Mouse (Mus musculus) heart, embryonic 12.5 days (tissue): ENCODE data around the gene Ttc8. TPM values are rescaled to one million over a fixed set of nuclear protein-coding genes. Genes with fewer than 3 reads are reported as not detected.

Experiments
- ATAC-seq: fragments of 200-750 bp; cut with Nextera tagmentation; 2 replicates; pipeline ENCODE4 v1.8.0; 2017; ENCODE audit warnings: moderate TSS enrichment, moderate library complexity; ENCODE audit not compliant: insufficient number of reproducible peaks, low FRiP score
- H3K27ac ChIP-seq: fragments of 300-500 bp; sonication (generic); 2 replicates; pipeline ENCODE4 v1.5.1; 2016; ENCODE audit warnings: mild to moderate bottlenecking, moderate library complexity; ENCODE audit not compliant: poor library complexity, severe bottlenecking
- H3K27me3 ChIP-seq: fragments of 300-500 bp; sonication (generic); replicated peaks from 2 replicates; pipeline ENCODE4 v1.6.1; 2016; ENCODE audit warnings: mild to moderate bottlenecking, moderate library complexity
- H3K36me3 ChIP-seq: fragments of 300-500 bp; sonication (generic); 2 replicates; pipeline ENCODE4 v1.6.1; 2016; ENCODE audit warnings: mild to moderate bottlenecking, moderate library complexity
- H3K4me1 ChIP-seq: fragments of 300-500 bp; sonication (generic); replicated peaks from 2 replicates; pipeline ENCODE4 v1.6.1; 2016; ENCODE audit warnings: mild to moderate bottlenecking
- H3K4me2 ChIP-seq: fragments of 300-500 bp; sonication (generic); 2 replicates; pipeline ENCODE4 v1.6.1; 2016; ENCODE audit warnings: mild to moderate bottlenecking, moderate library complexity
- H3K4me3 ChIP-seq: fragments of 300-500 bp; sonication (generic); 2 replicates; pipeline ENCODE4 v1.5.1; 2016; ENCODE audit warnings: mild to moderate bottlenecking
- H3K9ac ChIP-seq: fragments of 300-500 bp; sonication (generic); 2 replicates; pipeline ENCODE4 v1.6.1; 2016; ENCODE audit warnings: mild to moderate bottlenecking, moderate library complexity
- H3K9me3 ChIP-seq: fragments of 300-500 bp; sonication (generic); replicated peaks from 2 replicates; pipeline ENCODE4 v1.6.1; 2016; ENCODE audit warnings: mild to moderate bottlenecking, moderate library complexity
- WGBS: fragments of 180-500 bp; shearing (Covaris S2); methylation state at CpG from one replicate; pipeline ENCODE4 v1.1.7; 2016; 5-methylcytosine and 5-hydroxymethylcytosine counted together
- polyA plus RNA-seq: library from polyadenylated mRNA; unstranded; fragments of >200 nt; fragmentation: Nextera tagmentation; extraction: Ambion mirVana; gene quantifications from 2 replicates; pipeline ENCODE4 v1.2.1, GENCODE M21; 2016

Gene Ttc8
- polyA plus RNA-seq, 1 experiment from 2014 or later = 16.2 TPM

DNA sequence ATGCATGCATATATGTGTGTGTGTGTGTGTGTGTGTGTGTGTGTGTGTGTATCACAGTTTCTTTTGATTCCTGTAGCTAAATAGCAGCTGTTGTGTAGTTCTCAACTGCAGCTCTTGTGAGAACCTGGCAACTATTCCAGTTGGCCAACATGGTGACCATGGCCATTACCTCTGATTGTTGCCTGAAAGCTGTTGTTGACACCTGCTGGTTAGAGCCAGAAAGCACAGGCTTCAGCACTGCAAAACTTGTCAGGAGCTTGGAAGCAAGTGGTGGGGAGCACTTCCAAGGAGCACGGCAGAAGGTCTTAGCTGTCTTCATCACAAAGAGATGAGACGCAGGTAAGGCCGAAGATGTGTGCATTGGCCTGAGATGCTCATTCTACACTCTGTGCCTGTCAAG is 51.9 kb downstream of the Ttc8 start:
- no peak for ATAC-seq
- Histone ChIP-seq H3K27me3 (no peaks in the 10 kb centered on the region), H3K27ac (no peak overlapping the region), H3K36me3 (peaks cover 16% of the 10 kb centered on the region), H3K4me1 (no peaks in the 10 kb centered on the region), H3K4me2 (no peak overlapping the region), H3K9ac (no peak overlapping the region), H3K9me3 (0 out of 2 replicates have a peak, but pooled peaks cover 2% of the 10 kb centered on the region), H3K4me3 (no peak overlapping the region)
- WGBS = 94% methylated on average over 3 of the region's 3 CpGs

DNA sequence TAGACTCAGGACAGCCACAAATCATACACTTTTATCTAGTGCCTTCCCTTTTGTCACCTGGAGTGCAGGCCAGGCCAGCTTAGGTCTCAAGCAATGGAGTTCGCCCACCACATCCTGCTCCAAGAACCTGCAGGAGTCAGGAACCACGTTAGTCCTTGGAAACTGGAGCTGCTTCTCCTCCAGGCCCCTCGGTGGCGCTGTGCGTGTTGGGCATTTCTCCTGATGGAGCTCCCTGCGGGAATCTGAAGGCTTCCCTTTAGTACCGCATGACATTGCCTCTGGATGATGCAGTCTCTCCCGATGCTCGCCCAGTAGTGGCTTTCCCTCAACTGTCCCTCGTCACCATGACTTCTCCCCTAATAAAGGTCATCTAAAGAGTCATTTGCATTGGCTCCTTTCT is 53.1 kb downstream of the Ttc8 start:
- H3K4me1 ChIP-seq = no peaks in the 10 kb centered on the region
- H3K4me3 ChIP-seq = no peak overlapping the region
- no peak overlapping the region for H3K9ac ChIP-seq
- H3K27ac ChIP-seq = no peak overlapping the region
- H3K4me2 ChIP-seq = no peak overlapping the region
- H3K9me3 ChIP-seq = peaks cover 7% of the 10 kb centered on the region; the same call in 1 of the 2 replicates
- H3K27me3 ChIP-seq = no peaks in the 10 kb centered on the region
- no peak for ATAC-seq
- 80% methylated on average over 10 of the region's 10 CpGs for WGBS
- peaks cover 26% of the 10 kb centered on the region for H3K36me3 ChIP-seq

DNA sequence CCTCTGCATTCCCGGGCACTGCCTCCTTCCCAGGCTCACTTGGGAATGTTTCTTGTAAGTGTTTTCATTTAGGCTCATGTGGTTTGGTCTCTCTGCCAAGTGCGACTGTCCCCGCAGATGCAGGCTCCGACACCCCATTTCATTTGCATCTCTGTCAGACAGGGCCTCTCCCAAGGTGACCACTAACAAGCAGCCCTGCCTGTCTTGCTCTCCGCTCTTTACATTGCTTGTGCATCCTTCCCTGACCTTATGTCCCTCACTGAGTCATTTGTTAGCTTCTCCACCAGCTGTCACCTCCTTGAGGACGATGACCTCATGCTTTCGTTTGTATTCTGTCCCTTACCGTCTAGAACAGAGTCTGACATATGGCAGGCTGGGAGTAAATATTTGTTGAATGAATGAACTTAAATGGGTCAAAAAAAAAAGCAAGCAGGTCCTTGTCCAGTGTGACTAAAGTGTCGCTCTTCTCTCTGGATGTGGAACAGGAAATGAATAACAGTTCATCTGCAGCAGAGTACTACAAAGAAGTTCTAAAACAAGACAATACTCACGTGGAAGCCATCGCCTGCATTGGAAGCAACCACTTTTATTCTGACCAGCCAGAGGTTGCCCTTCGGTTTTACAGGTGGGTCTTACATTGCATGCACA is 53.9 kb downstream of the Ttc8 start:
- H3K4me1 ChIP-seq = no peaks in the 10 kb centered on the region
- H3K9ac ChIP-seq = no peak overlapping the region
- ATAC-seq = no peak
- H3K27me3 ChIP-seq = no peaks in the 10 kb centered on the region
- no peak overlapping the region for H3K4me3 ChIP-seq
- 72% methylated on average over 12 of the region's 12 CpGs for WGBS
- no peak overlapping the region for H3K4me2 ChIP-seq
- H3K36me3 ChIP-seq = peaks cover 32% of the 10 kb centered on the region
- H3K27ac ChIP-seq = no peak overlapping the region
- H3K9me3 ChIP-seq = peaks cover 7% of the 10 kb centered on the region; the same call in 1 of the 2 replicates

DNA sequence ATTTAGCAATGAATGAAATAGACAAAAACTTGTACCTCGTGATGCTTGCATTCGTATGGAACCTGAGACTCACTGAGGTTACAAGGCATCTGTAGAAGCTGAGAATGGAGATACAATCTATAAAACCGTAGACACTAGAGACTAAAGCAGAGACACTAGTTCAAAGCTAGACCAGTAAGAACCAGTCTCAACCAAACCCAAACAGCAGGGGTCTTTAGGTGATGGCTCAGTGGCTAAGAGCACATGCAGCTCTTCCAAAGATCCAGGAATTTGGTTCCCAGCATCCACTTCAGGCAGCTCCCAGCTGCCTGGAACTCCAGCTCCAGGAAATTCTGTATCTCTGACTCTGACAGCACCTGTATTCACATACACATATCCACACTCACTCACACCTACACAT is 60.7 kb downstream of the Ttc8 start:
- Histone ChIP-seq H3K4me3 (no peak overlapping the region), H3K27me3 (no peaks in the 10 kb centered on the region), H3K9me3 (peaks cover 7% of the 10 kb centered on the region; the same call in 1 of the 2 replicates), H3K9ac (no peak overlapping the region), H3K36me3 (peaks cover 40% of the 10 kb centered on the region), H3K4me1 (no peaks in the 10 kb centered on the region), H3K27ac (no peak overlapping the region), H3K4me2 (no peak overlapping the region)
- WGBS = 77% methylated on average over 3 of the region's 3 CpGs
- ATAC-seq = no peak

DNA sequence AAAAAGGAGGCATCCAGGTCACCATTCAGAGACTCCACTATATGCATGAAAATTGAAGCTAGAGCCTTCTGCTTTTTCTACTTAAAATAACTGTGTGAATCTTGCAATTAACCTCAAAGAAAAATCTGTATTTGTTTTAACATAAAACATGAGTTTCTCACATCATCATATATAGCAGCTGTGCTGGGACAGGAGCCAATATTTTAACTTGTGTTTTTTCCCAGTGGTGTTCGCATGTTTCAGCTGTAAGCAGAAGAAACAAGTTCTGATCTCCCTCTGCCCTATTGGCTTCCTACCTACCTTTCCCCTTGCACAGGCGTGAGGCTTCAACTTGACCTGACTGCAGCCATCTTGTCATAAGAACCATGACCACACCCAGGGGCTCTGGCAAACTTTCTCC is 64.4 kb downstream of the Ttc8 start:
- Histone ChIP-seq H3K9me3 (no peaks in the 10 kb centered on the region), H3K27ac (no peak overlapping the region), H3K9ac (no peak overlapping the region), H3K36me3 (peaks cover 12% of the 10 kb centered on the region), H3K27me3 (no peaks in the 10 kb centered on the region), H3K4me1 (no peaks in the 10 kb centered on the region), H3K4me2 (no peak overlapping the region), H3K4me3 (no peak overlapping the region)
- 79% methylated on average over 2 of the region's 2 CpGs for WGBS
- ATAC-seq = no peak

DNA sequence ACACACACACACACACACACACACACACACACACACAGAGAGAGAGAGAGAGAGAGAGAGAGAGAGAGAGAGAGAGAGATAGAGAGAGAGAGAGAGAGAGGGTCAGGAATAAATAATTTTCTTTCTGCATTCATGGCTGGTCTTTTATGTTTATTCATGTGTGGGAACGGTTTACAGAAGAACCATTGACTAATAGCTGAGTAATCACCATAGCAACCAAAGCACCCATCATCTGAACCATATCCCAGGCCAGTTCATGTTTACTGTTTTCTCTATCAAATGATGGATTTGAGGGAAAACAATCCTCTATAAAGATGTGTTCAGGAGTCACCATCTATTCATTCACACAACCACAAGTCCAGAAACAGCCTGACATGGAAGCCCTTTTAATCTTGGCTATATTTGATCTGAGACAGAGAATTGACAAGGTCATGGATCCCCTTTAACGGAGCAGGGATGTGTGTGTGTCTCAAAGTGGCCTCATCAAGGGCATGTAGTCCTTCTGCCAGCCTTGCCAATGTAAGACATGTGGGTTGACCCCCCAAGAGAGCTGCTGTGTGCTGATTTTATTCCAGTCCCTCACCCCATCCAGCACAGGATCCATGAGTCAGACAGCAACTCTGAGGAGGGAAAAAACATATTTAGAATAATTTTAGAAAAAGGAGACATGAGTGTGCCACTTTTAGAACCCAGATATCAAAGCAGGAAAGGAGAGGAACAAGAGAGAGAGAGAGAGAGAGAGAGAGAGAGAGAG is 70.9 kb downstream of the Ttc8 start:
- Histone ChIP-seq H3K4me3 (no peak overlapping the region), H3K27ac (no peak overlapping the region), H3K27me3 (no peaks in the 10 kb centered on the region), H3K9ac (no peak overlapping the region), H3K9me3 (no peaks in the 10 kb centered on the region), H3K4me2 (no peak overlapping the region), H3K36me3 (no peaks in the 10 kb centered on the region), H3K4me1 (no peaks in the 10 kb centered on the region)
- WGBS = 71% methylated on average over 2 of the region's 2 CpGs
- no peak for ATAC-seq

DNA sequence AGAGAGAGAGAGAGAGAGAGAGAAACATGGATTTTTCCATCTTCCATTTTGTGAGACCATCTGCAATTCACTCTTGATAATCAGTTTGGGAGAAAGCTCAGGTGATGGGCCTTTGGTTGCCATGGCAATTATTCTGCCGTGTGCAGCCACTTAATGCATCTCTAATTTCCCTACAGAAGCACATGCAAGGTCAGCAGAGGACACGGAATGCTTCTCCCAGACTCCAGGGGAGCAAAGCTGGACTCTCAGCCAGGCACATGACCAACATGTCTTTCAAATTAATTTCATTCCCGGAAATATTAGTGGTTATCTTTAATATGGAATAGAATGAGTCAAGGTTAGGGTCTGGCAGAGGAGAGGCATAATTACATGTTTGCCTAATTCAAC is 71.4 kb downstream of the Ttc8 start:
- no peak for ATAC-seq
- no peaks in the 10 kb centered on the region for H3K36me3 ChIP-seq
- no peaks in the 10 kb centered on the region for H3K27me3 ChIP-seq
- H3K4me3 ChIP-seq = no peak overlapping the region
- H3K9me3 ChIP-seq = no peaks in the 10 kb centered on the region
- H3K4me1 ChIP-seq = no peaks in the 10 kb centered on the region
- WGBS = 76% methylated on average over 3 of the region's 3 CpGs
- H3K4me2 ChIP-seq = no peak overlapping the region
- no peak overlapping the region for H3K27ac ChIP-seq
- H3K9ac ChIP-seq = no peak overlapping the region

DNA sequence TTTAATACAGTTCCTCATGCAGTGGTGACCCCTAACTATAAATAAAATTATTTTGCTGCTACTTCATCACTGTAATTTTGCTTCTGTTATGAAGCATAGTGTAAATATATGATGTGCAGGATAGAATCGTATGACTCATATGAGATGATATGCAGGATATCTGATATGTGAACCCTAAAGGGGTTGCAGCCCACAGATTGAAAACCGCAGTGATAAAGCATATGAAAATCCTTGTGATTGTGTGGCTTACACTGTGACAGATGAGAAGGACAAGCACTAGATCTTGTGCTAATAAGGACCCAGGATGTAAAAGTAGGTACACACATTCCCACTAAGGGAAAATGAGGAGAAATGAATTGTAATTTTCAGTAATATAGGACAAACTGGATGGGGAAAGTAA is 73.4 kb downstream of the Ttc8 start:
- H3K4me2 ChIP-seq = no peak overlapping the region
- no peaks in the 10 kb centered on the region for H3K4me1 ChIP-seq
- no peaks in the 10 kb centered on the region for H3K36me3 ChIP-seq
- no peak for ATAC-seq
- H3K4me3 ChIP-seq = no peak overlapping the region
- WGBS = 87% methylated on average over 2 of the region's 2 CpGs
- H3K27ac ChIP-seq = no peak overlapping the region
- H3K9ac ChIP-seq = no peak overlapping the region
- no peaks in the 10 kb centered on the region for H3K9me3 ChIP-seq
- no peaks in the 10 kb centered on the region for H3K27me3 ChIP-seq

DNA sequence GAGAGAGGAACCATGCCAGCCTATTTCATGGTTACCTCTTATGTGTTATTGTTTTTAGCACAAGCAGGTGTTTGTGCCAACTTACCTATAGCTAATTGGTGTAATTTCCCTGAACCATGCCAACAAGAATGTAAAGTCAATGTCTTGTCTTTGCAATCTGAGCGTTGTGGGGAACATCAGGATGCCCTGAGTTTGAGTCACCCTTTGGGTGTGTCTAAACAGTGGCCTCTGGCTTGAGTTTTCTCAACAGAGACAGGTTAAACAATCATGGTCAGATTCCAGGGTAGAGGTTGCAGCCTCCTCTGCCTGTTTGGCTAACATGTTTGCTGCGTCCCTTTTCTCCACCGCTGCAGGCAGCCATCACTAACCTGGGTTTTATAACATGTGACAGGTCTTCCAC is 74.0 kb downstream of the Ttc8 start:
- no peaks in the 10 kb centered on the region for H3K4me1 ChIP-seq
- no peak overlapping the region for H3K27ac ChIP-seq
- H3K36me3 ChIP-seq = no peaks in the 10 kb centered on the region
- H3K4me2 ChIP-seq = no peak overlapping the region
- H3K9ac ChIP-seq = no peak overlapping the region
- no peak for ATAC-seq
- H3K9me3 ChIP-seq = no peaks in the 10 kb centered on the region
- WGBS = 82% methylated on average over 3 of the region's 3 CpGs
- H3K27me3 ChIP-seq = no peaks in the 10 kb centered on the region
- no peak overlapping the region for H3K4me3 ChIP-seq

DNA sequence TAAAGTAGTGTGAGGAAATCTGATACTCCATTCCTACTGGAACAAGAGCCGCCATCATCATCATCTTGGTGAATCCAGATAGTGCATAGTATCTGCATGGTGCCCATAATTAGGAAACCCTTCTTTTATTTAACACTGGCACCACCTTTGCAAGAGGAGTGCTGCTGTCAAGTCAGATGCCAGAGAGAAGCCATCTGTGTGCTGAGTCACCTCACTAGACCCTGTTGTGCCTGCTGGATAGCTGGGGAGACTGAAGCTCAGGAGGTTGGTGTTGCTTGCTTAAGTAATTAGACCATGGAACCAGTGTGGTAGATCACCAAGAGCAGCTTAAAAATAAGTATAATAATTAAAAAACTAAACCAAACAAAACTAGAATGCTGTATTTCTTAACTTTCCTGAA is 75.5 kb downstream of the Ttc8 start:
- Histone ChIP-seq H3K27ac (no peak overlapping the region), H3K9me3 (no peaks in the 10 kb centered on the region)
- WGBS = 76% methylated on average over 1 of the region's 1 CpGs

DNA sequence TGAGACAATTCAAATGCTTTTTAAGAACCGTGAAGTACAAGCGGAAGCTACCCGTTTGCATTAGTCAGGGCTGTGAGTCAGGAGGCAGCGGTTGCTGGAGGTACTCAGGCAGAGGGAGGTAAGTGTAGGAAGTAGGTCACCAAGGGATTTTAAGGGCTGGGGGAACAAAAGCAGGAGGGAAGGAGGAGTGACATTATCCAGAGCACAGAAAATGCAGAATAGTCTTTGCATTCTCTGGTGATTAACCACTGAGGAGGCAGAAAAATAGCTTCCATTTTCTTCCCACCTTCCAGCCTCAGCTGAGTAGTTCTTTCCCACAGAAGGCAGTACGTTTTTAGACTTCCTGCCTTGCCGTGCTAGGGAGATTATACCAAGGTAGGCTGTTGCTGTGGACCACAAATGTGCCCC is 76.2 kb downstream of the Ttc8 start:
- no peaks in the 10 kb centered on the region for H3K9me3 ChIP-seq
- no peaks in the 10 kb centered on the region for H3K4me1 ChIP-seq
- no peak overlapping the region for H3K4me2 ChIP-seq
- no peak for ATAC-seq
- no peak overlapping the region for H3K9ac ChIP-seq
- H3K27me3 ChIP-seq = no peaks in the 10 kb centered on the region
- H3K27ac ChIP-seq = no peak overlapping the region
- H3K36me3 ChIP-seq = no peaks in the 10 kb centered on the region
- no peak overlapping the region for H3K4me3 ChIP-seq
- WGBS = 31% methylated on average over 6 of the region's 6 CpGs

More for the DNA sequence above, 75.5 kb downstream of the Ttc8 start:
- no peak overlapping the region for H3K4me2 ChIP-seq
- H3K27me3 ChIP-seq = no peaks in the 10 kb centered on the region
- H3K36me3 ChIP-seq = no peaks in the 10 kb centered on the region
- ATAC-seq = no peak
- H3K4me3 ChIP-seq = no peak overlapping the region
- H3K9ac ChIP-seq = no peak overlapping the region
- no peaks in the 10 kb centered on the region for H3K4me1 ChIP-seq
